ENCODE assay signal across 16 mouse cellular contexts in genomic region chr4:139400487-139400886, GRCm38 (mm10).
"Had no signal": no experiment of that assay in that cellular context is flagged by ENCODE, and none has a peak within 500 bp of the region (broad histone marks: within the 10 kb centered on the region; RNA-seq: fewer than 3 reads in every experiment).

No protein-coding gene starts in this region.

- H3K4me2 ChIP-seq: limb, embryonic 15.5 days; lung, embryonic 15.5 days; midbrain, embryonic 11.5 days; midbrain, embryonic 15.5 days; neural tube, embryonic 12.5 days had no signal

- ATAC-seq: inflammation-experienced regulatory T-cells, adult 6 months; intestine, postnatal 0 days; midbrain, embryonic 15.5 days had no signal

- H3K4me3 ChIP-seq: left cerebral cortex, adult 2 months; limb, embryonic 15.5 days; lung, embryonic 15.5 days; megakaryocyte, embryonic 14.5 days; midbrain, embryonic 15.5 days; neural tube, embryonic 12.5 days had no signal

- H3K9ac ChIP-seq: limb, embryonic 15.5 days; lung, embryonic 15.5 days; midbrain, embryonic 15.5 days; neural tube, embryonic 12.5 days had no signal

- H3K4me1 ChIP-seq: limb, embryonic 15.5 days; lung, embryonic 15.5 days; midbrain, embryonic 15.5 days; neural tube, embryonic 12.5 days had no signal

- H3K27ac ChIP-seq: left cerebral cortex, adult 2 months; limb, embryonic 15.5 days; lung, embryonic 15.5 days; macrophage; midbrain, embryonic 15.5 days; neural tube, embryonic 12.5 days had no signal

- H3K27me3 ChIP-seq: limb, embryonic 15.5 days; lung, embryonic 15.5 days; megakaryocyte, embryonic 14.5 days; midbrain, embryonic 15.5 days; neural tube, embryonic 12.5 days had no signal

- H3K9me3 ChIP-seq: limb, embryonic 15.5 days; lung, embryonic 15.5 days; megakaryocyte, embryonic 14.5 days; midbrain, embryonic 15.5 days; neural tube, embryonic 12.5 days had no signal

- DNase-seq: kidney, postnatal 25 days; lung, postnatal 14 days; retina, postnatal 1 day; right cerebral cortex, postnatal 4 days; spleen, adult 18-20 months; thymus, postnatal 36 days had no signal
